Mouse (Mus musculus) layer of hippocampus, adult 8-10 months (tissue): ENCODE measurements at regions not wholly inside any gene's neighbourhood (a gene's known extent, or its start where the extent isn't known, plus 50 kb on each side); places are given as distances from the start of the nearest gene placed in this dataset.

Experiments used
- DNase-seq, 2 experiments: peaks; one replicate each; pipeline ENCODE4 v3.0.0; 2022; ENCODE audit warnings: low spot score in 2 of 2

DNA sequence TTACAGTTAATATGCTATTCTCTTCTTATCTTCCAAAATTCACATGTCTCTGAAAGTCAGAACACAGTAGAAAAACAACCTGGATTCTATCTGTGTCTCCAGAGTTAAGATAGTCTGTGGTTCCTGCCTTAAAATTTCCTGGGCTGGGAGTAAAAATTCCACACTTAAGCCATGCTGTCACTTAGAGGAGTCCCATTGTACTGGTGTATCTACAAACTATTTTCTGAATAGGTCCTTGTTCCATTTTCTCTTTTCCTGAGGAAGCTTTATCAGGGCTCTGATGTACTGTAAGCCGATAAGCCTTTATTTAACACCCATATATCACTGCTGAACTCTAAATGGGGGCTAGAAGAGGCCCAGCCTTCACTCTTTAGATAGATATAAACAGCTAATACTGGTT is 1171.1 kb downstream of the Efnb2 start:
- DNase-seq: no peak

DNA sequence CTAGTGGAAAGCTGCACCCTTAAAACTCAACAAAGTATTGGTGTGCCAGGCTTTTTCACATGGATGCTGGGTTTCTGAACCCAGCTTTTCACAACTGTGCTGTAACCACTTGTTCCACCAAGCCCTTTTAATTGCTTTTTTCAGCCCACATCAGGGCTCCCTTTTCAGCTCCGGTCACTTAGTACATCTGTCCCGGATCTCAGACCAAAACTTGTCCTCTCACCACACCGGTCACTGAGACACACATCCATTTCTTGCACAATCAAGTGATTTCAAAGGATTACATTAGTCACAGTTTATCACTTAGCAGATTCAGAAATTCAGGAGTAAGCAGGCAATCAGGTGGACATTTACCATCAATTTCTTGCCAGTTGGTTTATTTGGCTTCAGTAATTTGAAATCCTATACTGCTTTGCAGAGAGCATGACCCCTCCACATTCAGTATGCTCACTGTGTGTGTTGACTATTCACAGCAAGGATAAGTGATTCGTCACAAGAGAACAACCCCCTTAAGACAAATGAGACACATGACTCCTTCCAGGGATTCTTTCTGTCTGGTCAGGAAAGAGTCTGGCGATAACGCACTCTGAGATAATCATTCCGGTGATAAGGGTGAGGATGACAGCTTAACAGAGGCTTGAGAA is 1188.8 kb downstream of the Efnb2 start:
- no peak for DNase-seq

DNA sequence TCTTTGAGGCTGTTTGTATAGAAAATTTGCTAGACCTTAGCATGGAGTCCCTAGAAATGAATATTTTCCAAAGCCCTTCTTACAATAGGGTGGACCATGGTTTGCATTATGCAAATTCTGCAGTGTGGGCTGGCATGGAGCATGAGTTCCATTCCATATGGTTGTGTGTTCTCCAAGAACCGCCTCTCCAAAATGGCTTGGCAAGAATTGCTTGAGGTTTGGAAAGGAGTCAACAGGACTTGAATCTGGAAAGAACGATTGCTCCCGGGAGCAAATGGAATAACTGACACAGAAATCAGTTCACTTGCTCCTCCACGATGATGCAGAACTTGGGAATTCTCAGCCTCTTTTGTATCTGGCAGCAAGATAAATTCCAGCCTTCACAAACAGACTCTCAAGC is 1191.8 kb downstream of the Efnb2 start:
- DNase-seq: peak; percentile 19 to 58

- peak; percentile 13 to 24 for DNase-seq
Observed at GRCm38 (mm10) chr8:7462798-7463197, 1198.2 kb downstream of the Efnb2 start.

GRCm38 (mm10) chr8:7449361-7449760 is 1211.7 kb downstream of the Efnb2 start:
- no peak for DNase-seq

DNA sequence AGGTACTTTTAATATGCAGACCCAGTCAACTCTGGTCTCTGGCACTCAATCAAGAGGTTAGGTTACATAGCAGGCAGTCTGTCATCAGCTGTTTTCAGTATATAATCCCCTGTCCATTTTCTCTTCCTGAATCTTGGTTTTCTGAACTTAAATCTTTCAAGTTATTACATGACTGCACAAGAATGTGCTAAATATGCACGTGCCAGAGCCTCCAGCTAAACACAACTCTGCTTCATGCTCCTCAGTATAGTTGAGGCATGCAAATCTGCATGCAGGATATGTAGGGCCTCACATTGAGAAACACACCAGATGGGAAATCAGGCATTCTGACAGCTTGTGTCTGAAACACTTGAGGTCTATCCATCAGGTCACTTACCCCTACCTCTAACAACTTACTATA is 1214.0 kb downstream of the Efnb2 start:
- DNase-seq: no peak

DNA sequence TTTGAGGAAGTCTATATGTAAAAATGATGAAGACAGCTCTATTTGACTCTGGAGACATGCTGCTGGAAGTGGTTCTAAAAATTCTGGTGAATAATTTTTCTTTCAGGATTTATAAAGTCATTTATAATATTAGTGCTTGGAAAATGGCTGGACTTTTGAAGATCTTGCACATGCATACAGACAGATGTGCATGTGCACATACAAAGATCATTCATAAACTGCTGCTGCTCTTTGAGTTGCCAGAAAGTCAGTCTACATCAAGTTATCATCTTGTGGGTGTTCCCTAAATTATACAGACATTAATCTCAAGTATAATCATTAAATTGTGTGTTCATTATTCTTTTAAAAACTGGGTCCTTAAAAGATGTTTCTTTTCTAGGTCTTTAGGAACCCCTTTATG is 1220.2 kb downstream of the Efnb2 start:
- no peak for DNase-seq

GRCm38 (mm10) chr8:7440278-7440684 is 1220.8 kb downstream of the Efnb2 start:
- DNase-seq: no peak

DNA sequence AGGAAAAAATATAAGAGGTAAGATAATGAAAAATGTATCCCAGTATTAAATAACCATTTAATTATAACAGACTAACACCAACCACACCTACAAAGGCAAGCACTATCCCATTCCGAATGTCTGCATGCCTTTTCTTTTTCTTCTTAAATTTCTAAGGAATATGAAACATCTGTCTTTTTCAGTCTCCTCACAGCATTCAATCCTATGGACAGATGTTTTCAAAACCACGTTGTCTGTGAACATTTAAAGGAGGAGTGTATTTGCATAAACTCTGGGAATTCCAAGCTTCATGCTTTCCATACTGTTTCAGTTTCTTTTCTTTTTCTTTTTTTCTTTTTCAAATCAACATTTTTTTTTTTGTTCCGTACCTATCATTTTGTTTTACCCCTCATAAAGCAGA is 1221.2 kb downstream of the Efnb2 start:
- no peak for DNase-seq

- no peak for DNase-seq
Observed at GRCm38 (mm10) chr8:7430482-7430881, 1230.6 kb downstream of the Efnb2 start.

GRCm38 (mm10) chr8:7398175-7398574 is 1262.9 kb downstream of the Efnb2 start:
- DNase-seq: no peak

- peak in 1 of 2 experiments; percentile 2 for DNase-seq
Observed at GRCm38 (mm10) chr8:7397355-7397862, 1263.6 kb downstream of the Efnb2 start.
